8 mouse cellular contexts compared by ENCODE assay signal in genomic region chr2:36276454-36276853, GRCm38 (mm10). TPM values are rescaled to one million over a fixed set of nuclear protein-coding genes. Genes with fewer than 3 reads are reported as not detected.
DNase-seq lines count a peak whose midpoint lies in the region; ATAC-seq lines count a peak whose summit lies in the region.

No protein-coding gene starts in this region.

- no peaks in the 10 kb centered on the region for H3K4me1 ChIP-seq in liver, embryonic 13.5 days (replicated peaks)
- no peaks in the 10 kb centered on the region for H3K4me1 ChIP-seq in neural tube, embryonic 11.5 days (ENCODE audit: control insufficient read depth, insufficient read depth, low read length)

- no peak overlapping the region for H3K27ac ChIP-seq in liver, embryonic 13.5 days
- H3K27ac ChIP-seq in neural tube, embryonic 11.5 days (ENCODE audit: low read depth, low read length) = no peak overlapping the region

- ATAC-seq in liver, embryonic 13.5 days (ENCODE audit: low read depth) = no peak
- ATAC-seq in neural tube, embryonic 11.5 days (ENCODE audit: insufficient read depth, low FRiP score, low TSS enrichment) = no peak

- no peaks in the 10 kb centered on the region for H3K27me3 ChIP-seq in liver, embryonic 13.5 days
- no peaks in the 10 kb centered on the region for H3K27me3 ChIP-seq in neural tube, embryonic 11.5 days (ENCODE audit: control insufficient read depth, insufficient read depth, low read length)

- no peak overlapping the region for H3K4me3 ChIP-seq in liver, embryonic 13.5 days (replicated peaks)
- no peak overlapping the region for H3K4me3 ChIP-seq in neural tube, embryonic 11.5 days (ENCODE audit: low read depth, low read length)

- H3K4me2 ChIP-seq in liver, embryonic 13.5 days = no peak overlapping the region
- no peak overlapping the region for H3K4me2 ChIP-seq in neural tube, embryonic 11.5 days (ENCODE audit: low read depth)

- H3K36me3 ChIP-seq in liver, embryonic 13.5 days = no peaks in the 10 kb centered on the region
- H3K36me3 ChIP-seq in neural tube, embryonic 11.5 days (ENCODE audit: control insufficient read depth, insufficient read depth, low read length) = no peaks in the 10 kb centered on the region

- H3K9me3 ChIP-seq in liver, embryonic 13.5 days (replicated peaks) = no peaks in the 10 kb centered on the region
- H3K9me3 ChIP-seq in neural tube, embryonic 11.5 days (ENCODE audit: control insufficient read depth, low read length) = no peaks in the 10 kb centered on the region

- no peak overlapping the region for H3K9ac ChIP-seq in liver, embryonic 13.5 days
- H3K9ac ChIP-seq in neural tube, embryonic 11.5 days (ENCODE audit: low read length) = no peak overlapping the region

- DNase-seq in urinary bladder, postnatal 14 days (ENCODE audit: low spot score) = peak; percentile 75
- DNase-seq in urinary bladder, adult 2 months (ENCODE audit: low spot score) = no peak
- peak; percentile 45 for DNase-seq in c-Kit-positive CD71-positive TER-119-positive erythroid progenitor cells, embryonic 14.5 days (ENCODE audit: low spot score)
- peak; percentile 38 to 86 for DNase-seq in frontal cortex, adult 2 months (ENCODE audit: extremely low spot score in 1 of 2, low spot score in 1 of 2)
- DNase-seq in kidney, postnatal 10 days = peak; percentile 83
- DNase-seq in liver, embryonic 13.5 days = peak; percentile 2
- peak; percentile 69 for DNase-seq in neural tube, embryonic 11.5 days (ENCODE audit: low spot score)
- peak; percentile 20 for DNase-seq in yolk sac, embryonic 10.5 days (ENCODE audit: low spot score)

- 22% methylated on average over 4 of the region's 4 CpGs for WGBS in liver, embryonic 13.5 days (ENCODE audit: insufficient replicate concordance)
- 47% methylated on average over 4 of the region's 4 CpGs for WGBS in neural tube, embryonic 11.5 days

RNA-seq across cellular contexts. Expression of gene Ptgs1, which starts 46.2 kb away (rescaled TPM):
- polyA plus RNA-seq in urinary bladder, adult 2 months (2012; rRNA removed) = 63.0 and 70.3 TPM in 2 replicates
- 14.1 and 16.0 TPM in 2 replicates for polyA plus RNA-seq in frontal cortex, adult 2 months (2012; rRNA removed)
- polyA plus RNA-seq in liver, embryonic 13.5 days (2015; fragmentation: Nextera tagmentation; extraction: Ambion mirVana) = 18.6 and 20.5 TPM in 2 replicates
- polyA plus RNA-seq in neural tube, embryonic 11.5 days (2014; fragmentation: Nextera tagmentation; extraction: Ambion mirVana) = 3.9 and 4.5 TPM in 2 replicates
